Mouse (Mus musculus): ENCODE results near the gene Gjb5. TPM values are rescaled to one million over a fixed set of nuclear protein-coding genes. Genes with fewer than 3 reads are reported as not detected.

Gjb5 gene
- polyA plus RNA-seq, 1 experiment from 2014 or later = 0.88 TPM

DNA sequence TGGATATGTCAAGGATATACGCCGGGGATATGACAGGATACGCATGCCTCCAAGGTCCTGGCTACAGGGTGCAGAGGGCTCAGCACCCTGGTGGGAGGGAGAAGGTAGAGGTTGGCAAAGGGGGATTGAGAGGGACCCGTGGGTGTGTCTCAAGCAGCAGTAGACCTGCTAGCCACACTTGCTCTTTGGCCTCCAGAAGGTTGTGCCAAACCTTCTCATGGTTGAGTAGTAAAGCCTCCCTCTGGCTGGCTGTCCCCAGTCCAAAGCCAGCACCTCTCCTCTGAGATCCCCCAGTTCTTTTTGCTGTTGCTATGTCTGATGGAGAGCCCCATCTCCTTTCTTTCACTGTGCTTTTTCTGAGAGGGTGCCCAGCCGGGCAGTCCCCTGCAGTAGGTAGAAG is 32.7 kb downstream of the Gjb5 start:
- Histone ChIP-seq H3K36me3 (ENCODE audit: control insufficient read depth, insufficient read depth, low read length) (no peaks in the 10 kb centered on the region), H3K9ac (ENCODE audit: low read length) (no peak overlapping the region), H3K27me3 (ENCODE audit: control insufficient read depth, insufficient read depth, low read length) (peaks cover 22% of the 10 kb centered on the region), H3K27ac (replicated peaks; ENCODE audit: low read depth, low read length) (no peak overlapping the region), H3K4me1 (ENCODE audit: control insufficient read depth, insufficient read depth, low read length) (0 out of 2 replicates have a peak, but pooled peaks cover 4% of the 10 kb centered on the region), H3K9me3 (ENCODE audit: control insufficient read depth, low read length) (no peaks in the 10 kb centered on the region), H3K4me3 (ENCODE audit: low read depth, low read length) (no peak overlapping the region), H3K4me2 (ENCODE audit: low read depth, severe bottlenecking) (no peak overlapping the region)
- no peak for DNase-seq (ENCODE audit: low spot score)
- WGBS = 87% methylated on average over 5 of the region's 5 CpGs
- ATAC-seq (ENCODE audit: insufficient number of reproducible peaks, low FRiP score, low TSS enrichment, low read depth) = no peak

GRCm38 (mm10) chr4:127324759-127325158 is 33.2 kb downstream of the Gjb5 start:
- Histone ChIP-seq H3K27ac (replicated peaks; ENCODE audit: low read depth, low read length) (no peak overlapping the region), H3K27me3 (ENCODE audit: control insufficient read depth, insufficient read depth, low read length) (peaks cover 16% of the 10 kb centered on the region), H3K4me3 (ENCODE audit: low read depth, low read length) (no peak overlapping the region), H3K4me1 (ENCODE audit: control insufficient read depth, insufficient read depth, low read length) (no peaks in the 10 kb centered on the region), H3K4me2 (ENCODE audit: low read depth, severe bottlenecking) (no peak overlapping the region), H3K9me3 (ENCODE audit: control insufficient read depth, low read length) (no peaks in the 10 kb centered on the region), H3K36me3 (ENCODE audit: control insufficient read depth, insufficient read depth, low read length) (no peaks in the 10 kb centered on the region), H3K9ac (ENCODE audit: low read length) (no peak overlapping the region)
- WGBS = 11% methylated on average over 6 of the region's 6 CpGs
- ATAC-seq (ENCODE audit: insufficient number of reproducible peaks, low FRiP score, low TSS enrichment, low read depth) (peak; percentile 83), DNase-seq (ENCODE audit: low spot score) (peak; percentile 91)

DNA sequence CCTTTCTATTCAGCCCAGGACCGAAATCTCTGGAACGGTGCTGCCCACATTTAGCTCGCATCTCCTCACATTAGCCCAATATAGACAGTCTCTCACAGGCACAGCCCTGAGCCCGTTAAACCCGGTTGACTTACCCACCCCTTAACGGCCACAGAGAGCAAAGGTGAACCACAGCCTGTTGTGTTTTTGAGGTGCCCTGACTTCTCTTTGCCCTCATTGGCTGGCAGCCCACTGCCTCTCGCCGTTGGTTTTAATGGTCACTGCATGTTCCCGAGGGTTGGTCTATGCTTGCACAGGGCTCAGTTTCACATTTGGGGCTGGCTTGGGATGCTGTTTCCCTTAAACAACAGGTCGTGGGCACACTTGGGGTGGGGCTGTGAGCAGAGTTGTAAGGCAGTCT is 33.7 kb downstream of the Gjb5 start:
- DNase-seq (ENCODE audit: low spot score) = no peak
- no peaks in the 10 kb centered on the region for H3K36me3 ChIP-seq (ENCODE audit: control insufficient read depth, insufficient read depth, low read length)
- H3K9ac ChIP-seq (ENCODE audit: low read length) = no peak overlapping the region
- WGBS = 70% methylated on average over 10 of the region's 10 CpGs
- H3K9me3 ChIP-seq (ENCODE audit: control insufficient read depth, low read length) = no peaks in the 10 kb centered on the region
- peaks cover 13% of the 10 kb centered on the region for H3K27me3 ChIP-seq (ENCODE audit: control insufficient read depth, insufficient read depth, low read length)
- H3K27ac ChIP-seq (replicated peaks; ENCODE audit: low read depth, low read length) = no peak overlapping the region
- no peak overlapping the region for H3K4me3 ChIP-seq (ENCODE audit: low read depth, low read length)
- ATAC-seq (ENCODE audit: insufficient number of reproducible peaks, low FRiP score, low TSS enrichment, low read depth) = no peak
- H3K4me2 ChIP-seq (ENCODE audit: low read depth, severe bottlenecking) = no peak overlapping the region
- no peaks in the 10 kb centered on the region for H3K4me1 ChIP-seq (ENCODE audit: control insufficient read depth, insufficient read depth, low read length)

GRCm38 (mm10) chr4:127323651-127324050 is 34.3 kb downstream of the Gjb5 start:
- Histone ChIP-seq H3K27ac (replicated peaks; ENCODE audit: low read depth, low read length) (no peak overlapping the region), H3K4me3 (ENCODE audit: low read depth, low read length) (no peak overlapping the region), H3K4me1 (ENCODE audit: control insufficient read depth, insufficient read depth, low read length) (no peaks in the 10 kb centered on the region), H3K4me2 (ENCODE audit: low read depth, severe bottlenecking) (no peak overlapping the region), H3K27me3 (ENCODE audit: control insufficient read depth, insufficient read depth, low read length) (peaks cover 8% of the 10 kb centered on the region), H3K36me3 (ENCODE audit: control insufficient read depth, insufficient read depth, low read length) (no peaks in the 10 kb centered on the region), H3K9ac (ENCODE audit: low read length) (no peak overlapping the region), H3K9me3 (ENCODE audit: control insufficient read depth, low read length) (no peaks in the 10 kb centered on the region)
- ATAC-seq (ENCODE audit: insufficient number of reproducible peaks, low FRiP score, low TSS enrichment, low read depth) (no peak), DNase-seq (ENCODE audit: low spot score) (no peak)
- 64% methylated on average over 3 of the region's 3 CpGs for WGBS

- Histone ChIP-seq H3K27ac (replicated peaks; ENCODE audit: low read depth, low read length) (no peak overlapping the region), H3K27me3 (ENCODE audit: control insufficient read depth, insufficient read depth, low read length) (0 out of 2 replicates have a peak, but pooled peaks cover 3% of the 10 kb centered on the region), H3K4me2 (ENCODE audit: low read depth, severe bottlenecking) (no peak overlapping the region), H3K9ac (ENCODE audit: low read length) (no peak overlapping the region), H3K9me3 (ENCODE audit: control insufficient read depth, low read length) (no peaks in the 10 kb centered on the region), H3K36me3 (ENCODE audit: control insufficient read depth, insufficient read depth, low read length) (no peaks in the 10 kb centered on the region), H3K4me1 (ENCODE audit: control insufficient read depth, insufficient read depth, low read length) (no peaks in the 10 kb centered on the region), H3K4me3 (ENCODE audit: low read depth, low read length) (no peak overlapping the region)
- ATAC-seq (ENCODE audit: insufficient number of reproducible peaks, low FRiP score, low TSS enrichment, low read depth) (no peak), DNase-seq (ENCODE audit: low spot score) (peak; percentile 81)
- WGBS = 7% methylated on average over 3 of the region's 3 CpGs
Observed at GRCm38 (mm10) chr4:127319613-127320012, 38.4 kb downstream of the Gjb5 start.

DNA sequence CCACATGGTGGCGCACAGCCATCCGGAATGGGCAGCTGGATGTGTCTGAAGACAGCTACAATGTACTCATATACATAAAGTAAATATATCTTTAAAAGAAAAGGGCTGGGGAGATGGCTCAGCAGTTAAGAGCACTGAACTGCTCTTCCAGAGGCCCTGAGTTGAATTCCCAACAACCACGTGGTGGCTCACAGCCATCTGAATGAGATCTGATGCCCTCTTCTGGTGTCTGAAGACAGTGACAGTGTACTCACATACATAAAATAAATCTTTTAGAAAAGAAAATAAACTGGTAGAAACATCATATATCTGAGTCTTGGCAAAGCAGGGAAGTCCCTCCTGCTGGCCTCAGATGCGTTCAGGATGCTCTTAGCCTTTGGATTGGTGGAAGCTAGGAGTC is 40.8 kb downstream of the Gjb5 start:
- H3K9ac ChIP-seq (ENCODE audit: low read length) = no peak overlapping the region
- no peaks in the 10 kb centered on the region for H3K9me3 ChIP-seq (ENCODE audit: control insufficient read depth, low read length)
- no peaks in the 10 kb centered on the region for H3K36me3 ChIP-seq (ENCODE audit: control insufficient read depth, insufficient read depth, low read length)
- WGBS = 68% methylated on average over 4 of the region's 4 CpGs
- DNase-seq (ENCODE audit: low spot score) (no peak), ATAC-seq (ENCODE audit: insufficient number of reproducible peaks, low FRiP score, low TSS enrichment, low read depth) (no peak)
- H3K4me1 ChIP-seq (ENCODE audit: control insufficient read depth, insufficient read depth, low read length) = 0 out of 2 replicates have a peak, but pooled peaks cover 4% of the 10 kb centered on the region
- no peak overlapping the region for H3K27ac ChIP-seq (replicated peaks; ENCODE audit: low read depth, low read length)
- no peak overlapping the region for H3K4me3 ChIP-seq (ENCODE audit: low read depth, low read length)
- H3K27me3 ChIP-seq (ENCODE audit: control insufficient read depth, insufficient read depth, low read length) = peaks cover 17% of the 10 kb centered on the region; the same call in 1 of the 2 replicates
- no peak overlapping the region for H3K4me2 ChIP-seq (ENCODE audit: low read depth, severe bottlenecking)

DNA sequence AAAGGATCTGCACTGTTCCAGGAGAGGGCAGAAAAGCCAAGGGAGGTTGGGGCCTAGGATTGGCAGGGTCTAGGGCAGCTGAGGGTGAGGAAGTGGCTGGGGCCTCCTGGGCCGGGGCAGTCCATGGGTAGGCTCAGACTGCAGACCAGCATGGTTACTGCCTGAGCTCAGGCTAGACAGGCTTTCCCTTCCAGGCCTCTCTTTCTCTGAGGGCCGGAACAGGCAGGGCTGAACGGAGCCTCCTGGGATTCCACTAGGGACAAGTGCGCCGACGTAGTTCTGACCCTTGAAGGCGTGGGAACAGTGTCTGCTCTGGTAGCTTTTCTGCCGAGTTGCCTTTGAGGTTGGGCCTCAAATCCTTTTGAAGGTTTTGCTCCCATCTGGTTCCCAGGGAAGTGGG is 42.2 kb downstream of the Gjb5 start:
- H3K9me3 ChIP-seq (ENCODE audit: control insufficient read depth, low read length) = no peaks in the 10 kb centered on the region
- DNase-seq (ENCODE audit: low spot score) (no peak), ATAC-seq (ENCODE audit: insufficient number of reproducible peaks, low FRiP score, low TSS enrichment, low read depth) (no peak)
- WGBS = 82% methylated on average over 8 of the region's 8 CpGs
- no peak overlapping the region for H3K27ac ChIP-seq (replicated peaks; ENCODE audit: low read depth, low read length)
- H3K4me2 ChIP-seq (ENCODE audit: low read depth, severe bottlenecking) = no peak overlapping the region
- no peaks in the 10 kb centered on the region for H3K36me3 ChIP-seq (ENCODE audit: control insufficient read depth, insufficient read depth, low read length)
- H3K4me3 ChIP-seq (ENCODE audit: low read depth, low read length) = no peak overlapping the region
- H3K9ac ChIP-seq (ENCODE audit: low read length) = no peak overlapping the region
- H3K4me1 ChIP-seq (ENCODE audit: control insufficient read depth, insufficient read depth, low read length) = 0 out of 2 replicates have a peak, but pooled peaks cover 4% of the 10 kb centered on the region
- H3K27me3 ChIP-seq (ENCODE audit: control insufficient read depth, insufficient read depth, low read length) = peaks cover 17% of the 10 kb centered on the region; the same call in 1 of the 2 replicates

DNA sequence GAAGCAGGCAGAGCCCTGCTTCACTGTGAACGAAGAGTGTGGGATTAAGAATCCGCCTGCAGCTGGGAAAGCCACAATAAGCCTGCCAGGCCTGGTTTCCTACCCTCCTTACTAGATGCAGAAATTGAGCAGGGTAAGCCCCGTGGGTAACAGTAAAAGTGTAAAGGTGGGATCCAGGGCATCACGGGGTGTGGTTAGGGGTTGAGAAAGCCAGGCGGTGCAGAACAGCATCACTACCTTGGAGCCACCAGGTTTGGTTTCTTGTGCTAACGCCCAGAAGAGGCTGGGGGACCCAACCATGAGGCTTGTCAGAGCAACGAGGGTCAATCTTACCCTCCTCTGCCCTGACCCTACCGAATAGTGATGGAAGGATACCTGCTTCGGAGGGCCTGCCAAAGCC is 43.4 kb downstream of the Gjb5 start:
- Histone ChIP-seq H3K27ac (replicated peaks; ENCODE audit: low read depth, low read length) (no peak overlapping the region), H3K9me3 (ENCODE audit: control insufficient read depth, low read length) (no peaks in the 10 kb centered on the region), H3K4me3 (ENCODE audit: low read depth, low read length) (no peak overlapping the region), H3K9ac (ENCODE audit: low read length) (no peak overlapping the region), H3K27me3 (ENCODE audit: control insufficient read depth, insufficient read depth, low read length) (peaks cover 17% of the 10 kb centered on the region; the same call in 1 of the 2 replicates), H3K4me1 (ENCODE audit: control insufficient read depth, insufficient read depth, low read length) (0 out of 2 replicates have a peak, but pooled peaks cover 4% of the 10 kb centered on the region), H3K4me2 (ENCODE audit: low read depth, severe bottlenecking) (peak overlapping the region; percentile 87; the same call in 1 of the 2 replicates), H3K36me3 (ENCODE audit: control insufficient read depth, insufficient read depth, low read length) (no peaks in the 10 kb centered on the region)
- WGBS = 49% methylated on average over 9 of the region's 9 CpGs
- ATAC-seq (ENCODE audit: insufficient number of reproducible peaks, low FRiP score, low TSS enrichment, low read depth) = no peak
- DNase-seq (ENCODE audit: low spot score) = no peak

DNA sequence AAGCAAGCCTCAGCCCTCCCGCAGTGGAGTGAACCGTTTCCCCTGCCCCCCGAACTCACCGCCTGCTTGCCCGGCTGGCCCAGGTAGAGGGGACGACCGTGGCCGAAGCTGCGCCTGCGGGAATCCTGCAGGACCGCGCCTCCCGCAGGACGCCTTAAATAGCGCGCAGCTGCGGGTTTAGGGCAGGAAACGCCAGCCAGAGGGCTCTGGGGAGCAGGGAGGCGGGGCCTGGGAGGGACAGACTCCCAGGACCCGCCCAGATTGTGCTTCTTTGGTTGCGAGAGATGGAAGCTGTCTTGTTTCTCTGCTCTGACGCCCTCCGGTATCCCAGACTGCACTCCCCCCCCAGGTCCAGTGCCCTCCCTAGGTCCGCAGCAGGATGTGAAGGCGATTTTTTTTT is 44.1 kb downstream of the Gjb5 start, which contains the start of gene Gja4:
Gene Gja4 (minus strand): TSS at position 179 of the 400 bp plus-strand sequence.
- no peak within 1 kb of the TSS for H3K27ac ChIP-seq (replicated peaks; ENCODE audit: low read depth, low read length)
- peak within 1 kb of the TSS; percentile 50; the same call in 1 of the 2 replicates for H3K9ac ChIP-seq (ENCODE audit: low read length)
- DNase-seq (ENCODE audit: low spot score) = peak; percentile 79
- 0 out of 2 replicates have a peak, but pooled peaks cover 4% of the 10 kb centered on the region for H3K4me1 ChIP-seq (ENCODE audit: control insufficient read depth, insufficient read depth, low read length)
- no peak for ATAC-seq (ENCODE audit: insufficient number of reproducible peaks, low FRiP score, low TSS enrichment, low read depth)
- peak within 1 kb of the TSS; percentile 39 for H3K4me3 ChIP-seq (ENCODE audit: low read depth, low read length)
- peak within 1 kb of the TSS; percentile 87 for H3K4me2 ChIP-seq (ENCODE audit: low read depth, severe bottlenecking)
- no peaks in the 10 kb centered on the region for H3K9me3 ChIP-seq (ENCODE audit: control insufficient read depth, low read length)
- no peaks in the 10 kb centered on the region for H3K36me3 ChIP-seq (ENCODE audit: control insufficient read depth, insufficient read depth, low read length)
- H3K27me3 ChIP-seq (ENCODE audit: control insufficient read depth, insufficient read depth, low read length) = peaks cover 17% of the 10 kb centered on the region; the same call in 1 of the 2 replicates
- WGBS = 0% methylated on average over 25 of the region's 25 CpGs
